Mouse (Mus musculus) heart, postnatal 25 days (tissue): ENCODE results near the gene Adh6b. TPM values are rescaled to one million over a fixed set of nuclear protein-coding genes. Genes with fewer than 3 reads are reported as not detected.
"Not testable (repeated sequence)": the region's sequence is repeated elsewhere in the genome, so short reads cannot be mapped to it uniquely, and the experiment has no call there.

Experiments used
- DNase-seq: peaks from one replicate; pipeline ENCODE4 v3.0.0; 2022; ENCODE audit warnings: low spot score
- intact Hi-C: fragments of 180-260 bp; cut with DNase I; formaldehyde crosslinking; loops from one replicate; pipeline ENCODE4 v1.15.1; 2025
- total RNA-seq, 2 experiments: library from RNA; stranded (reverse); gene quantifications; 2 replicates each; pipeline ENCODE4 v1.2.3; 2021

Adh6b gene
- total RNA-seq, 2 experiments from 2014 or later = 1.5 to 1.6 TPM

DNA sequence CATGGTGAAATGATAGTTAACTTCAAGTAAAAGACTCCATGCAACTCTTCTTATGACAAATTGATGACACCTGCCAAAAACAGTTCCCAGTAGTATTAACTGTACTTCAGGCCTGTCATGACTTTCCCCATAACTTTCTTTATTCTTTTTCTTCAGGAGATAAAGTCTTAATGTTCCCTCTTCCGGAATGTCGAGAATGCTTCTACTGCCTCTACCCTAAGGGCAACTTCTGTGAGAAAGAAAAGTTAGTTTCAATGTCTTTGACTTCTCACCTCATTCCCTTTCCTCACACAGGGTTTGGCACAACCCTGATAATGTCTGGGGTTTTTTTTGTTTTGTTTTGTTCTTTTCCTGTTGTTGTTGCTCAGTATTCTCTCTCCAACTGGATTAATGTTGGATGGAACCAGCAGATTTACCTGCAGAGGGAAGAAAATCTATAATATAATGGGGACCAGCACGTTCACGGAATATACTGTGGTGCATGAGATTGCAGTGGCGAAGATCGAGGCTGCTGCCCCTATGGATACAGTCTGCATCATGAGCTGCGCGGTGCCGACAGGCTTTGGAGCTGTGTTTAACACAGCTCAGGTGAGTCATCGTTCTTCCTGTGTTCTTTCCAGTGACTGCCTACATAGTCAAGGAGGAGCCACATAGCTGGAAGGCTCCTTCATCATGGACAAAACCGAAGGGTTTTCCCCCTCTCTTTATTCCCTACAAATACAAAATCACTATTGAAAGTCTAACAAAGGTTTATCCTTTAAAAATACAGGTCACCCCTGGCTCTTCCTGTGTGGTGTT is 10.6 kb downstream of the Adh6b start:
- intact Hi-C loops = no loop called here
- DNase-seq = no peak

DNA sequence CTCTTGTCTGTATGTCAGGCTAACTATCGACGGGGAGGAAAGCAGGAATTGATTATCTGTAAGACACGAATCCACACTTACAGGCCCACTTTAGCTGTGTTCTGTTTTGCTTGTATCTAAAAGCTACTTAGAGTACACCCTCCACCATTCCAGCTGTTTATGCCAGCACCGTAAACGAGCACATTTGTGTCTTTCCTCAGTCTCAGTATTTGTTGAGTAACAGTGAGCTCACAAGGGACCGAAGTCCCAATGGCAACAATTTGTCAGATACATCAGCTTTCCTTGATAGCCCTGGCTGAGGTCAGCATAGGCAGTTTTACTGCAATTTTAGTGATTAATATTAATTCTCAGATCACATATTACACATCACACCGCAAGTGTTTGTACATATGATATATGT is 17.3 kb downstream of the Adh6b start:
- intact Hi-C loops = no loop called here
- DNase-seq = no peak

DNA sequence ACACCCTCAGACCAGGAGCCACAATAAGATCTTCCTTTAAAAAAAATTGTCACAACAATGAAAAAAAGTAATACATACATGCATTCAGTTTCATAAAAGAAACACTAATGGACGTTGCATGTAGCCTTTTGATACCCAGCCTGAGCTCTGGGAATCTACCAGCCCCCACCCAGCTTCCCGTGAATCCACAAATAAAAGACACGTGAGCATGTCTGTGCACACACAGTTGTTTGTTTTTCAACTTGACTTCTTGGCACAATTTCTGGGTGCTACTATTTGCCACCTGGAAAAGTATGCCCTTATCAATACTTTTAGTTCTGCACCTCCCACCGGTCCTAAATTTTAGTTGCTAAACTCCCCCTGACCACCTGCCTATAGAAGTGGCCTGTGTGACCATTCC is 19.1 kb downstream of the Adh6b start:
- intact Hi-C loops = no loop called here
- DNase-seq = no peak

DNA sequence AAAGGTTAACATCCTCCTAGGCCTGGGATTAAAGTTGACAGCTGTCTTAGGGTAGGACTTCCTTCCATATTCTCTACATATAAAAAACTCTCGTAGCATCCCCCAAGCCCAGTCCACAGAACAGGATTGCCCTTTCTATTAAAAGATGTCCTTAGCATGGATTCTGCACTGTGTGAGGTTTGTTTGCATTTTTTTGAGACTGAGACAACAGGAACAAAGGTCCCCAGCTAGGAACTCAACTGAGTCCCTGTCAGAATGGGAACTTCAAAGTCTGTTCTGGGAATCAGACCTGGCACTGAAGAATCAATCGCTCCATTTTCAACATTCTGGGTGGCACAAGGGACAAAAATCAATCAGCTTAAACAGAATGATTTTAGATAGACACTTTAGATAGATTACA is 21.3 kb downstream of the Adh6b start:
- intact Hi-C loops = no loop called here
- no peak for DNase-seq

DNA sequence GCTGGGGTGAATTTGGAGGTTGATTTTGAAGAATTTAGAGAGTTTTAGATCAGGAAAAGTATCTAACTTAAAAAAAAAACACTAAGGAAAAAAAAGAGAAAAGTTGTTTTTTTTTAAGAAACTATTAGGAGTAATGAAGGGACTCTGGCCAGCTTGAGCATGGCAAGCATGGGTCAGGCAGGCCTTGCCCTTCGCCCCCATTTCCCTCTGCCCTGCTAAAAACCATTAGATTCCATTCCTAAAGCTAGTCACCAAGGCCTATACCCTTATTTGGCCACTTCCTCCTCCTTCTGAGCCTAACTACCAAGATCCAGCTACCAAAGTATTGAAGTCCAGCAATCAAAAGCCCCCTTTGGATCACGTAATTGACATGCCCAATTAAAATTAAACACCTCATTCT is 24.6 kb downstream of the Adh6b start:
- intact Hi-C loops = no loop called here
- DNase-seq = no peak

DNA sequence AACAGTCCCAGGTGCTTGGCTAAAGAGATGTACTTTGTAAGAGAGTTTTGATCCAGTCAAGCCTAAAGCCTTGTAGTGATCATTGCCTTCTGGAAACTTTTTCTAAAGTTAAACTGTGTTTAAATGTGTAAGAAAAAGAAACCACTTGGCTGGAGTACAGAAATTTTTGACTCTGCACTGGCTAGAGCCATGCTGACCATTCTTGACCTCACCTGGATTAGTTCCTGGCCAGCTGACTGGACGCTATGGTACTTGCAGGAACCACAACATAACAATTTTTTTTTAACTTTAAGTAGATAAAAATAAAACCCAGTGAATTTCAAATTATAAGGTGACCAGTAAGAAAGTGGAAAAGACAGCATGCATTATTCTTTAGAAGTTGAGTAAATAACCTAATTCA is 28.0 kb downstream of the Adh6b start:
- no peak for DNase-seq
- intact Hi-C loops = no loop called here

DNA sequence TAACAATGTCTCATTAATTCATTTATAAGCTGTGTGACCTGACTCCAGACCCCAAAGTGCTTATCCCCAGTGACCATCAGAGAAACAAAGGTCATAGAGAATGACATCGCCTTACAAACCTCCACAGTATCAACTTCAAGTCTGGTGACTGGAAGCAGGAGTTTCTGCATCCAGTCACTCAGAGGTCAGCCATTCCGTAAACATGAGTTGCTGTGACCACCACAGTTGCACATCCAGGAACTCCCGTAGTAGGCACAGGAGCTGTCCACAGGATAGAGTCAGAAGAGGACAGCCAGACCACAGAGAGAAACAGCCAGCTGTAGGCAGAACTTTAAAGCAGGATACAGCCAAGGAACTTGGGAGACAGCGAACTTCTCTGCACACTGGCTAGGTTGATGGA is 28.7 kb downstream of the Adh6b start:
- intact Hi-C loops, DNase-seq: not testable (repeated sequence)

DNA sequence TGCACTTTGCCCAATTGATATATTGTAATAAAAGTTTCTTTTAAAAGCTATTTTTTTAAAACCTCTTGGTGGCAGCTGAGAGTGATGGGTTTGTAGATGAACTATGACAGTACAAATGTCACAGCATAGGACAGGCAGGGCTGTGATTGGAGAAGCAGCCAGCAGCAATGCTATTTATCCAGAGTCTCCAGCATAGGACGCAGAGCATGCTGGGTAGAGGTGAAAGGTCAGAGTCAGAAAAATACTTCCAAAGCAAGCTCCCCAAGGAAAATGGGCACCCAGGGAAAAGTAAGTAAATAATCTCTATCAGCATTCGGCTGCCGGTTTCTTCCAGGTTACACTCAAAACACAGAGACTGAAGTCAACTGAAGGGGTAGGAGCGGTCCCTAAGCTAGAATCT is 32.3 kb downstream of the Adh6b start:
- no peak for DNase-seq
- intact Hi-C loops = no loop called here

DNA sequence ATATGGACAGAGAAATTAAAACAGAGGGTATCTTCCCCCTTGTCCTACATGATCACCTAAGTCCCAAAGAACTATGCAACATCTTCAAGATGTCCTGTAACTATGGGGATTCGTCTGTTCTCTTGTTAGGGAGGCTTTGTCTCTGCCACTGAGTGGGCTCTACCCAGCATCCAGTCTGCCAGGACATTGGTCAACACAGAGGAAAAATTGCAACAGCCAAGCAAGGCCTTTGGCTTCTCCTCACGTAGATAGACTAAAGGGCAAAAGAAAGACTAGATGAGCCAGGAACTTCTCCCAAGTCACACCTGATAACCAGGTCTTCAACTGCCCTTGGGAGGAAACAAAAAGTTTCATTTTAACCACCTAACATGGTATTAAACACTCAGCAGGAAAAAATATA is 33.6 kb downstream of the Adh6b start:
- intact Hi-C loops = no loop called here

DNA sequence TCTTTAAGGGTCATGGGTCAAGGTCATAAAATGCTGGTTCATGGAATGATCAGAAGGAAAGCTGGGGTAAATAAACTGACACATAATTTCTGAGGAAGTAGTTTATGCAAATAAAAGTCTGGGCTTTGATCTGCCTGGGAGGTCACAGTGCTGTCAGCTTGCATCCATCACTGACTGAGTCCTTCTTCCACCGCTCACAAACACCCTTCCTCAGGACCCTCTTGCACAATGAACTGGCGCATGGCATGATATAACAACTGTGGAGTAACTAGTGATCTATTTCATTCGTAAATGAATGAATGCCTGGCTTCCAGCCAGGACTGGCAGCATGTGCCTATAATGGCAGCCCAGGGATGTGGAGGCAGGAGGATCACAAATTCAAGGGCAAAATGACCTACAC is 39.6 kb downstream of the Adh6b start:
- DNase-seq = no peak
- intact Hi-C loops = no loop called here

More for the DNA sequence above, 33.6 kb downstream of the Adh6b start:
- DNase-seq = no peak

DNA sequence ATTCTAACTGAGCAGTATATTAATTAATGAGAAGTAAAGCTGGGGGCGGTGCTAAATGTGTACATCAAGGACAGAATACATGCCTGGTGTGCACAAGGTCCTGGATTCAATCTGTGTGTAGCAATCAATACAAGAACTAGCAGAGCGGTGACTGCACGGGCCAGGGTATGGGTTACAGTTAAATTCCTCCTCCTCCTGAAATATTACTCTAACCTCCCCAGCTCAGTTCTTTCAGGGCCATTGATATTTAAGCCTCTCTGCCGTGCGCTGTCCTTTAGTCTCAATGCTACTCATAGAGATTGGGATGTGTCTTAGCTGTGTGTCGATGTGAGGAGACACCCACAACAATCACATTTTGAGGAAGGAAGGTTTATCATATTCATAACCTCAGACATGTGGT is 45.6 kb downstream of the Adh6b start:
- intact Hi-C loops = no loop called here
- no peak for DNase-seq

DNA sequence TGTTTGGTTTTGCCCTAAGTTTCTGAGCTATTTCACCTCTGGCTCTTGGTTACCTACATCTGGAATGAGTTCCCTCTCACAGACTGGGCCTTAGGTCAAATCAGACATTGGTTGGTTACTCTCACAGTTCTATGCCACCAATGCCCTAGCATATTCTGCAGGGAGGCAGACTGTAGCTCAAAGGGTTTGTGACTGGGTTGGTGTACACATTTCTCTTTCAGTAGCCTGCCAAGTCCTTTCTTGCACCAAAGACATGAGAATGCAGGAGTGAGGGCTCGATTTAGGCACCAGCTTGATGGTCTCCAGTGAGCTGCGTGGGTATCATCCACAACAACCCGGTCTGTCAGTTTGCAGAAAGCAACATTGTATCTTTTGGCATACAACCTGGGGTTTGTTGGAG is 63.3 kb downstream of the Adh6b start:
- DNase-seq = no peak
- intact Hi-C loops = loop anchor here (1.0 to 10.0 kb wide), 3 partner anchors 100 to 182 kb away; no protein-coding TSS in a partner anchor

DNA sequence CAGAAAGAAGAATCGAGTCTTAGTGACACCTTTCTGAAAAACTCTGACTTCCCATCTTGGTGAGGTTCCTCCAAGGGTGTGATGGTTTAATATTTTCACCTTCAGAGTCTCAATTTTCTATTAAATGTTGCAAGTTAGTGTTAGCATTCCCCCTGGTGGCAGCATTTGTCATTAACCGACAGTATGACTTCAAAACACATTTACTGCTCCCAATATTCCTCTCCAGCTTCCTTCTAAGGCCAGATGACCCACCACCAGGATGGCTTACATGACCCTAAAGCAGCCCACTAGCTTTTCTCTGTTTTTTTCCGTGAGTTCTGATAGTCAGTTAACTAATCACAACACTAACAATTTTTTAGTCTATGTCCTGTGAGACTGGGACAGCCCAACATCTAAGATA is 63.8 kb downstream of the Adh6b start:
- no peak for DNase-seq

DNA sequence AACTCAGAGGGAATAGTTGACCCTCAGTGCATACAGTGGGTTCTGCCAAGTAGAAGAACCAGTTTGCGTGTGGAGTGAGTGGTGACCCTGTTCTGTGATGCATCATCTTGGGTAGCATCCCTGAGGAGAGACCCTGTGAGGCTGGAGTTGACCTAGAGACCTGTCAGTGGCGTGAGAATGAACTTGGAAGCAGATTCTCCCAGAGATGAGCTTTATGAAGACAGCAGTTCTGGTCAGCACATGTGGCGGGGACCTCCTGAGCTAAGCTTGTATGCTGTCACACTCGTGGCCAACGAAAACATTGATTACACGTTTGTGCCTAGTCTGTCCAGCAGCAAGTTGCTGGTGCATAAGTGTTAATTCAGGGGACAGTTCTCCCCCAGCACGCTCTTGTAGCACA is 64.3 kb downstream of the Adh6b start:
- no peak for DNase-seq
- intact Hi-C loops = loop anchor here (1.0 to 10.0 kb wide), 4 partner anchors 101 to 207 kb away; no protein-coding TSS in a partner anchor

More for the DNA sequence above, 63.8 kb downstream of the Adh6b start:
- intact Hi-C loops = loop anchor here (1.0 to 10.0 kb wide), 3 partner anchors 101 to 182 kb away; no protein-coding TSS in a partner anchor

DNA sequence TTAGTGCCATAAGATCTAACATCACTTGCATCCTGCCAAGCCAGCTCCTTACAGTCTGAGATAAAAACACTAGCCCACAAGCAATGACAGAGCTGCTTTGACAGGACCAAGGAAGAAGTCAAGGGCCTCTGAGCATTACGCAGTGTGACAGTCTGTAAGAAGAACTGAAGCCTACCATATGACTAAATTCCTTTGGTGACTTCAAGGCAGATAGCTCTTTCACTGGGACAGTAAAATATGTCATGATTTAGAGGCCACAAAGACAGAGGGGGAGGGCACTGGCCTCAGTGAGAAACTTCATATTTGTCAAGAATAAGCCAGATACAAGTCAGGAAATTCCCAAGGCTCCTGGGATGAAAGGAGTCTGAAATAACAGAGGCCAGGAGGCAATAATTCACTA is 66.3 kb downstream of the Adh6b start:
- DNase-seq = no peak
- intact Hi-C loops = loop anchor here (2.0 to 10.0 kb wide), 2 partner anchors 103 to 209 kb away; no protein-coding TSS in a partner anchor

Other genes with a start within 250 kb of the Adh6b start
- gene Trmt10a, start 198.3 kb upstream of the Adh6b start, total RNA-seq = 1 to 10 TPM; 2.3 to 2.5 TPM
- gene Mttp, start 196.8 kb upstream of the Adh6b start, total RNA-seq = 1 to 10 TPM; 4.8 to 5.9 TPM
- not detected for gene 4930579F01Rik, start 147.9 kb upstream of the Adh6b start, total RNA-seq
- gene Adh7, start 124.0 kb upstream of the Adh6b start, total RNA-seq = under 1 TPM; 0.08 to 0.14 TPM
- 10 to 100 TPM; 25.6 to 40.3 TPM for gene Adh1, start 80.8 kb upstream of the Adh6b start, total RNA-seq
- not detected for gene Adh6a, start 28.5 kb upstream of the Adh6b start, total RNA-seq
- gene Adh4, start 73.7 kb downstream of the Adh6b start, total RNA-seq = not detected
- 10 to 100 TPM; 89.9 to 90.2 TPM for gene Adh5, start 101.3 kb downstream of the Adh6b start, total RNA-seq
- gene Metap1, start 147.7 kb downstream of the Adh6b start, total RNA-seq = 10 to 100 TPM; 36.7 to 39.3 TPM
- 100 to 1,000 TPM; 171 to 172 TPM for gene Eif4e, start 184.4 kb downstream of the Adh6b start, total RNA-seq